Mouse (Mus musculus) small intestine, adult 2 months (tissue): Measurements from ENCODE around the gene Paqr6.

ENCODE experiments used
- CTCF ChIP-seq: fragments of 200-500 bp; IDR thresholded peaks from 2 replicates; pipeline ENCODE4 v1.5.1; 2012; ENCODE audit warnings: low read depth, mild to moderate bottlenecking, control low read depth, inconsistent platforms, low read length, moderate library complexity, mixed read lengths; ENCODE audit not compliant: insufficient replicate concordance, insufficient read length; ENCODE audit errors: extremely low read depth
- POLR2A ChIP-seq: fragments of 200-500 bp; IDR thresholded peaks from 2 replicates; pipeline ENCODE4 v1.6.1; 2012; ENCODE audit warnings: low read depth, mild to moderate bottlenecking, control low read depth, inconsistent platforms, low read length, moderate library complexity

DNA sequence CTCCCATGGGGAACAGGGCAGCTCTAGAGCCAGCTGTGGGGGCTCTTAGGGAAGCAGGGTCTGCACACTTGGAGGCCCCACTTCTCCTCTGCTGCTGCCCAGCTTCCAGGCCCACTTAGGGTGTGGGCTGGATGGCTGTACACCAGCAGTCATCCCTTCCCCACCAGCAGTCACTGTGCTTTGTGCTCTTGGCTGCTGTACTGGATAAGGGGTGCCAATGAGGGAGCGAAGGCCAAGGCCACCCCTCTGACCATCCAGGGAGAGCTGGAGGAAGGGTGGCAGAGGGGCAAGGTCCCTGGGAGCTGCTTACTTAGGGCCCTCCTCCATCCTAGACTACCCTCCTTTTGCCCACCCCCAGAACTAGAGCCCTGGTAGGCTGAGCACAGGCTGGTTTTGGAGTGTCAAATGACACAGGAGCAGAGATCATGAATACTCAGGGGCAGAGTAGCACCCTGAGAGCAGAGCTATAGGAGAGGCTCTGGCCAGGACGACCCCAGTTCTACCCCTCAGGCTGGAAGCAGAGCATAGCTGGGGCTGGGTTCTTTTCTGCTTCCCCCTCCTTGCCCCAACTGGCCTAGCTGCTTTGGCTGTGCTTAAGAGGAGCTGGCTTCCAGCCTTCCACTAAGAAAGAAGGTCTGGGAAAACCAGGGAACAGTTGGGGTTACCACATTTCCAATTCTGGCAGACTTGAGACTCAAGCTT lies 2.6 kb upstream of the Paqr6 start:
- TF ChIP-seq CTCF = no peak
- TF ChIP-seq POLR2A = no peak
